Mouse (Mus musculus): ENCODE results near the gene Arvcf.

DNA sequence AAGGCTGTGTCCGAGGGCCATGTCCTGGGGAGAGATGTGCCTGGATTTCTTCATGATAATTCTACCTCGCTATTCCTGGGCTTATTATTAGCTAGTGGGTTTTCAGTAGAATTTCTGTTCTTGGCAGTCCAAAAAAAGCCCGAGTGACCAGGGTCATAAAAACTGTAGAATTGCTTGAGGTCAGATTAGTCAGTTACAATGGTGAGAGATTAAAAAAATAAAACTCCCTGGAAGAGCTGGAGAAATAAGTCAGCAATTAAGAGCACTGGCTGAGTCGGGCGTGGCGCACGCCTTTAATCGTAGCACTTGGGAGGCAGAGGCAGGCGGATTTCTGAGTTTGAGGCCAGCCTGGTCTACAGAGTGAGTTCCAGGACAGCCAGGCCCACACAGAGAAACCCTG is 20.0 kb upstream of the Arvcf start:
- TF ChIP-seq CTCF (IDR thresholded peaks at IDR 0.05; ENCODE audit: low read depth, low read length) (no peak), POLR2A (IDR thresholded peaks at IDR 0.05; ENCODE audit: borderline replicate concordance, low read depth, low read length) (no peak)
